Mouse (Mus musculus) kidney, adult 2 months (tissue): ENCODE data around the gene Hivep2. TPM values are rescaled to one million over a fixed set of nuclear protein-coding genes. Genes with fewer than 3 reads are reported as not detected.
A peak's percentile ranks its signal among the peaks of the same experiment; 100 is the strongest.

Experiments used
- DNase-seq: peaks from one replicate; pipeline ENCODE4 v3.0.0; 2021
- H3K27ac ChIP-seq: fragments of 200-500 bp; 2 replicates; pipeline ENCODE4 v1.5.1; 2012; ENCODE audit warnings: low read depth, low read length, control low read depth, inconsistent platforms; ENCODE audit not compliant: insufficient read depth
- H3K27me3 ChIP-seq: fragments of 200-500 bp; replicated peaks from 2 replicates; pipeline ENCODE4 v1.6.1; 2012; ENCODE audit warnings: mild to moderate bottlenecking, moderate library complexity, low read length, inconsistent platforms; ENCODE audit not compliant: control insufficient read depth, insufficient read depth
- H3K36me3 ChIP-seq: fragments of 200-500 bp; 2 replicates; pipeline ENCODE4 v1.6.1; 2012; ENCODE audit warnings: mild to moderate bottlenecking, moderate library complexity, low read length, inconsistent platforms; ENCODE audit not compliant: control insufficient read depth, insufficient read depth
- H3K4me1 ChIP-seq: fragments of 200-500 bp; 2 replicates; pipeline ENCODE4 v1.6.1; 2011; ENCODE audit warnings: low read length; ENCODE audit not compliant: control insufficient read depth, insufficient read depth
- H3K4me3 ChIP-seq: fragments of 200-500 bp; 2 replicates; pipeline ENCODE4 v1.5.1; 2011; ENCODE audit warnings: mild to moderate bottlenecking, low read depth, low read length, control low read depth; ENCODE audit not compliant: insufficient read depth
- CTCF ChIP-seq: fragments of 200-500 bp; conservative IDR thresholded peaks from 2 replicates; pipeline ENCODE4 v1.5.1; 2011; ENCODE audit warnings: low read depth, mild to moderate bottlenecking, control low read depth, low read length, moderate library complexity, mixed read lengths; ENCODE audit not compliant: insufficient read depth, insufficient read length
- POLR2A ChIP-seq: fragments of 200-500 bp; IDR thresholded peaks from one replicate; pipeline ENCODE4 v1.6.1; 2011; ENCODE audit warnings: low read depth, low read length, control low read depth
- WGBS: fragments of 180-500 bp; shearing (Covaris S2); methylation state at CpG from one replicate; pipeline ENCODE4 v1.1.7; 2018; 5-methylcytosine and 5-hydroxymethylcytosine counted together
- polyA plus RNA-seq: library from polyadenylated mRNA; depleted of rRNA; stranded (reverse); fragments of >200 nt; gene quantifications from 2 replicates; pipeline ENCODE4 v1.2.3, GENCODE M21; 2012

The Hivep2 gene
- polyA plus RNA-seq, 1 experiment: 4.9 TPM

- peak overlapping the region; percentile 34 for H3K27ac ChIP-seq
- 81% methylated on average over 4 of the region's 4 CpGs for WGBS
Observed at GRCm38 (mm10) chr10:14056057-14056456, 90.2 kb downstream of the Hivep2 start.

GRCm38 (mm10) chr10:14056584-14057451 lies 90.9 kb downstream of the Hivep2 start:
- no peaks in the 10 kb centered on the region for H3K27me3 ChIP-seq
- peak; percentile 88 for DNase-seq
- H3K4me3 ChIP-seq: no peak overlapping the region
- H3K27ac ChIP-seq: peak overlapping the region; percentile 34; the same call in 1 of the 2 replicates
- no peaks in the 10 kb centered on the region for H3K36me3 ChIP-seq
- H3K4me1 ChIP-seq: peaks cover 6% of the 10 kb centered on the region; the same call in 1 of the 2 replicates
- WGBS: 65% methylated on average over 8 of the region's 8 CpGs
- no peak for TF ChIP-seq POLR2A
- TF ChIP-seq CTCF: no peak

More at GRCm38 (mm10) chr10:14056057-14056456, 90.2 kb downstream of the Hivep2 start:
- Histone ChIP-seq H3K4me3 (no peak overlapping the region), H3K36me3 (no peaks in the 10 kb centered on the region), H3K4me1 (peaks cover 6% of the 10 kb centered on the region; the same call in 1 of the 2 replicates), H3K27me3 (no peaks in the 10 kb centered on the region)
- DNase-seq: no peak
- no peak for TF ChIP-seq POLR2A
- no peak for TF ChIP-seq CTCF

- Histone ChIP-seq H3K36me3 (no peaks in the 10 kb centered on the region), H3K27ac (no peak overlapping the region), H3K27me3 (no peaks in the 10 kb centered on the region), H3K4me3 (no peak overlapping the region), H3K4me1 (peaks cover 6% of the 10 kb centered on the region; the same call in 1 of the 2 replicates)
- no peak for DNase-seq
- TF ChIP-seq POLR2A (no peak), CTCF (no peak)
- WGBS: 90% methylated on average over 11 of the region's 11 CpGs
Observed at GRCm38 (mm10) chr10:14057841-14058605, 92.1 kb downstream of the Hivep2 start.

GRCm38 (mm10) chr10:14058742-14059141 lies 92.9 kb downstream of the Hivep2 start:
- no peak overlapping the region for H3K4me3 ChIP-seq
- no peak for DNase-seq
- WGBS: 69% methylated on average over 2 of the region's 2 CpGs
- no peaks in the 10 kb centered on the region for H3K36me3 ChIP-seq
- H3K4me1 ChIP-seq: peaks cover 6% of the 10 kb centered on the region; the same call in 1 of the 2 replicates
- TF ChIP-seq POLR2A (no peak), CTCF (no peak)
- H3K27me3 ChIP-seq: no peaks in the 10 kb centered on the region
- no peak overlapping the region for H3K27ac ChIP-seq

GRCm38 (mm10) chr10:14059581-14059980 lies 93.7 kb downstream of the Hivep2 start:
- H3K4me3 ChIP-seq: no peak overlapping the region
- H3K27me3 ChIP-seq: no peaks in the 10 kb centered on the region
- TF ChIP-seq CTCF (no peak), POLR2A (no peak)
- H3K36me3 ChIP-seq: no peaks in the 10 kb centered on the region
- H3K4me1 ChIP-seq: peaks cover 6% of the 10 kb centered on the region; the same call in 1 of the 2 replicates
- no peak for DNase-seq
- WGBS: 91% methylated on average over 2 of the region's 2 CpGs
- H3K27ac ChIP-seq: no peak overlapping the region

- 64% methylated on average over 2 of the region's 2 CpGs for WGBS
- TF ChIP-seq CTCF: no peak
- Histone ChIP-seq H3K36me3 (no peaks in the 10 kb centered on the region), H3K4me1 (peaks cover 5% of the 10 kb centered on the region; the same call in 1 of the 2 replicates), H3K27me3 (no peaks in the 10 kb centered on the region), H3K4me3 (no peak overlapping the region), H3K27ac (no peak overlapping the region)
- DNase-seq: no peak
Observed at GRCm38 (mm10) chr10:14060302-14060701, 94.4 kb downstream of the Hivep2 start.

GRCm38 (mm10) chr10:14063226-14063625 lies 97.4 kb downstream of the Hivep2 start:
- H3K27ac ChIP-seq: no peak overlapping the region
- no peaks in the 10 kb centered on the region for H3K4me1 ChIP-seq
- WGBS: 86% methylated on average over 4 of the region's 4 CpGs
- no peak overlapping the region for H3K4me3 ChIP-seq
- no peak for DNase-seq
- H3K27me3 ChIP-seq: no peaks in the 10 kb centered on the region
- TF ChIP-seq CTCF (no peak), POLR2A (no peak)
- H3K36me3 ChIP-seq: no peaks in the 10 kb centered on the region
